Mouse (Mus musculus) T-helper 2 cell (primary cell): Measurements from ENCODE around the gene Znrf2.

Source experiments
- in situ Hi-C: fragments of 300-600 bp; cut with MboI, MseI; formaldehyde crosslinking; loops from one replicate; pipeline ENCODE4 v1.15.1; 2025; ENCODE audit warnings: high pct_unique_total_duplicates

Gene Znrf2

DNA sequence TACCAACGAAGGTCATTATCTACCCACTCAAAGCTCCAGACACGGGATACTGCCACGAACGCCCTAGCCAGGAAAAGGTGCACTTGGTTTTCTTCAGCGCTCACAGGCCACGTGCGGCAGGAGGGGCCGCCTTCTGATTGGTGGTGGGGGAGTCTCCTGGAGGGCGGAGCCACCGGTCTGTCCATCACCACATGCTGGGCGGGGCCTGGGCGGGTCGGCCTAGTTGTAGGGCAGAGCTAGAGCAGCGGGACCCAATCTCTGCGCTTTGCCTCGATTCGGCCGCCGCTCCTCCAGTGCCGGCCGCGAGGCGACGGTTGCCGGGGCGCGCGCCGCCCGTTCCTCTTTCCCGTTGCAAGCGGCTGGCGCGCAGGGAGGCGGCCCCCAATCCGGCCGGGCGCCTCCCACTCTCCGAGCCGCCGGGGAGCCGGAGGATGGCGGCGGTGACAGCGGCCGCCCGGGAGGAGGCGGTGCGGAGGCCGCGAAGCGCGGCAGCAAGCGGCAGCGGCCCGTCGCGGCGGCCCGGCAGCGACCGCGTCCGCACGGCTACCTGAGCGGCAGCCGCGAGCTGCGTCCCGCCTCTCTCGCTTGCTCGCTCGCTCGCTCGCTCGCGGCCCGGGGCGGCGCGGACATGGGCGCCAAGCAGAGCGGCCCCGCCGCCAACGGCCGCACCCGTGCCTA, at the start of gene Znrf2:
Znrf2 (plus strand) TSS at position 529 of the 678 bp plus-strand sequence.
- in situ Hi-C loops, result no loop called here

GRCm38 (mm10) chr6:54767746-54768145, 49.0 kb upstream of the Znrf2 start:
- in situ Hi-C loops, result no loop called here

GRCm38 (mm10) chr6:54770766-54771165, 46.0 kb upstream of the Znrf2 start:
- in situ Hi-C loops, result no loop called here

DNA sequence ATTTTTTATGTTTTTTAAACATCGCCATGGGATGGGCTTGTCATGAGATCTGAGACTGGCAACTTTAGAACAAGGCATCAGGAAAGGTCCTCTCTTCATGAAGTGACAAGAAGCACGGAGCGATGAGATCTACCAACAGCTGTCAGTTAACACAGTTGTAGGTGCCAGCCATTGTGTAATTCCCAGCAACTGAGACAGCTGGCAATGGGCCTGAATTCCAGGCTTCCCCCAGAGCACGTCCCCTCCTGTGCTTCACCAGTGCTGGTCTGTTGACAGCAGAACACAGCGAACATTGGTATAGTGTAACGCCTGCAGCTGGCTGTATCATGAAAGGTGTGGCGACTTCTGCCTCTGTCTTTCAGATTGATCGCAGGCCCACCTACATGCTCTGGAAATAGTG, 45.5 kb upstream of the Znrf2 start:
- in situ Hi-C loops, result no loop called here

GRCm38 (mm10) chr6:54772078-54772477, 44.6 kb upstream of the Znrf2 start:
- in situ Hi-C loops, result no loop called here

DNA sequence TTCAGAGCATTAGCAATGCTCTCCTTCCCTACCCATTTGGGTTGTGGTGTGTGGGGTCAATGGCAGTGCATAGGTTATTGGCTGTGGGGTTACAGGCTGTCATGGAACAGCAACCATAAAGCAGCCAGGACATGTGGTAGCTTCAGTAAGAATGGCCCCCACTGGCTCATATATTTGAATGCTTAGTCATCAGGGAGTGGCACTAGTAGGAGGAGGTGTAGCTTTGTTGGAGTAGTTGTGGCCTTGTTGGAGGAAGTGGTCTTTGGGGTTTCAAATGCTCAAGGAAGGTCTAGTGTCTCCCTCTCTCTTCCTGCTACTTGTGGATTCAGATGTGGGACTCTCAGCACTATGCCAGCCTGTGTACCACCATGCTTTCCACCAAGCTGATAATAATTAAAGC, 41.0 kb upstream of the Znrf2 start:
- in situ Hi-C loops, result no loop called here

GRCm38 (mm10) chr6:54777661-54778060, 39.1 kb upstream of the Znrf2 start:
- in situ Hi-C loops, result no loop called here

- in situ Hi-C loops, result no loop called here
These were observed 36.7 kb upstream of the Znrf2 start for GRCm38 (mm10) chr6:54779968-54780367.

- in situ Hi-C loops, result no loop called here
These were observed 36.0 kb upstream of the Znrf2 start for GRCm38 (mm10) chr6:54780569-54781304.

- in situ Hi-C loops, result no loop called here
These were observed 34.8 kb upstream of the Znrf2 start for GRCm38 (mm10) chr6:54781881-54782280.

DNA sequence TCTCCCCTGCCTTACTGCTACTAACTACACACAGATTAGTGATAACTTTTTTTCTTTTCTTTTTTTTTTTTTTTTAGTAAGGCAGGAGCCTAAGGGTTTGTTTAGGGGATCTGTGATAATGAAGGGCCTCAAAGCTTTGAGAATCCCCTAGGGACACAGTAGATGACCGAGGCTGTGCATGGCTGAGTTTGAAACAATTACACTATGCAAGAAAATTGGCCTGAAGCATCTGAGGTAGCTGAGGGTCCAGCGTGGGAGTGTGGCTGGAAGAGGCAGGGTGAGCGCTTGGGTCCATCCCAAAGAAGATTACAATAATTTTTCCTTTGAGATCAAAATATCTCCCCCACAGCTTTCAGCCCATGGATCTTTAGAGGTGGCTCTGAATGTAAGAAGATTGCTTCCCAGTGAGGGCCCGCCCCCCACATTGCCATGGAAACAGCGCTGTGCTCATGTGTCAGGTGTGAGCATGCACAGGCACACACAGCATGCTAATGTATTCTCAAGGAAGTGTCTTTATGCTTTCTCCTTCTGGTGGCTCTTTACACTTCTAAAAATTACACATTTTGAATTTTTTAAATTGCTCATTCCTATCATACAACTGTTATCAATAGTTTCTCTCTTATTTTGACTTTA, 31.5 kb upstream of the Znrf2 start:
- in situ Hi-C loops, result no loop called here

- in situ Hi-C loops, result no loop called here
These were observed 29.9 kb upstream of the Znrf2 start for GRCm38 (mm10) chr6:54786766-54787165.

DNA sequence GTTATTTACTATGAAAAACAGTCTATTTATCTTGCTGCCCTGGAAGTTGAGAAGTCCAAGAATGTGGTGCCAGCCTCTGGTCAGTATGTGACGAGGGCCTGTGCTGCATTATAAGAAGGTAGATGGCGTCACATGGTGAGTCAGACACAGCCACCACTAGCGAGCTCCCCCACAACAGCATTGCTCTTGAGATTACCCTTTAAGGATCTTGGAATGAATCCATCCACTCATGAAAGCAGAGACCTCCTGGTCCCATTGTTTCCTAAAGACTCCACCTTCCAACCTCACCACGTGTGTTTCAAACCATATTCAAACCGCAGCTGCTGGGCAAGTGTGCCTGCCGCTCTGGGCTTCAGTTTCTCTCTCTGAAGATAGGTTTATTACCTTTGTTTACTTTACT, 28.2 kb upstream of the Znrf2 start:
- in situ Hi-C loops, result no loop called here

DNA sequence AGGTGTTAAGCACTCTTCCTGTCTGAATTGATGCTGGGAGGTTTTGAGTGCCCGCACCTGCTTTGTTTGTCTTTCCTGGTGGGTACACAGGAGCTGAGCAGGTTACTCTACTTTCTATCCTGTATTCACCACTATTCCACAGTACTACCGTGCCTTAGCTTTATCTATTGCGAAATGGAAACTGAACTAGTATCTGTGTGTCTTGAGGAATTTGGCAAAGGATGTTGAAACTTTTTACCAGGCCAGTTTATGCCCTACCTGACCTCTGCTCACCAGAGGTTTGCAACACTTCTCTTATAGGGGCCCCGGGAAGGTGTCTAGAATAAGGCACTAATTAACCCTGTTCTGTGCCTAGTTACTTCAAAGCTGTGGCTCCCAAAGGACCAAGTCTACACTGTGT, 27.6 kb upstream of the Znrf2 start:
- in situ Hi-C loops, result no loop called here

- in situ Hi-C loops, result no loop called here
These were observed 26.6 kb upstream of the Znrf2 start for GRCm38 (mm10) chr6:54790071-54790470.

DNA sequence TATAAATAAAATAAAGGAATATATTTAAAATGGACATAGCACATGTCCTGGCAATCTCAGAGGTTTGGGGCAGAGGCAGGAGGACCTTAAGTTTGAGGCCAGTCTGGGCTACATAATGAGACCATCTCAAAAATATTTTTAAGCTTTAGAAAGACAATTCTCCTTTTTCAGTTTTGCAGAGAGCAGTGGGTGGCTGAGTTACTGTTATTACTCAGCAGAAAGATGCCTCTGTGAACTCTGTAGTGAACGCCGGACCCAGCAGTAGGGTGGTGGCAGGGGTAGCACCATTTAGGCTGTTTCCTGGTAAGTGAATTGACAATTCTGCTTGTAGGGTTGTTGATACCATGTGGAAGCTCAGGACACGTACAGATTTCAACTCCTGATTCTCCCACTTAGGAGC, 22.9 kb upstream of the Znrf2 start:
- in situ Hi-C loops, result no loop called here

DNA sequence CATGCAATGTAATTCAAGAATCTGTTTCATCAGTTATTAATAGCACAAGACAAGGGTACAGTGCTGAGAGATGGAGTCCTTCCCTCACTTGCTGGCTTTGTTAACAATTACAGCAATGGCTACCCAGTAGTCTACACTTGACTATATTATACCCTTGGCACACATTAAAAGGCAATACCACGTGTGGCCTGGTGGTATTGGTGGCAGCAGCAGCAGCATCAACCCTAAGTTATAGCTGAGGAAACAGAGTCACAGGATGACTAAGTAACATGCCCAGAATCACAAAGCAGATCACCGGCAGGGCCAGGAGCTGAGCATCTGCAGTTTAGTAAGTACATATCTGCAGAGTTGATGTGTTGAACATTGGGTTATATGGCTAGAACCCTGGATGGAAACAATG, 22.3 kb upstream of the Znrf2 start:
- in situ Hi-C loops, result no loop called here

DNA sequence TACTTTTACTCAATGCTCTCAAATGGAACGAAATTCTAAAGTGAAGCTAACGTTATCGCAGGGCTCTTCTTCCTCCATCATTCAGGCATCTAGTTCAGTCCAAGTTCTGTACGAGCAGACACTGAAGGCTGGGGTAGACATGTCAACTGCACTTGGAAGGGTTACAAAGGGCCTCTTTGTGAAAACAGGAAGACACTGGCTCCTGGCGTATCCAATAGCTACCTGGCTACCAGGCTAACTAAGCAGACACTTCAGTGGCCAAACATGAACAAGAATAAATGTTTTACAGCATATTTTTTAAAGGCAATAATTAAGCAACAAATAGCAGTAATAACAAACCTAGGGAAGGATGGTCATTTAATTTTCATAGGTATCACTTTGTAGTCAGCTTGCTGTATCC, 21.7 kb upstream of the Znrf2 start:
- in situ Hi-C loops, result no loop called here

GRCm38 (mm10) chr6:54795971-54796370, 20.7 kb upstream of the Znrf2 start:
- in situ Hi-C loops, result no loop called here

- in situ Hi-C loops, result loop anchor here (5.0 kb wide), 1 partner anchor 40 kb away; no protein-coding TSS in a partner anchor
These were observed 14.4 kb upstream of the Znrf2 start for GRCm38 (mm10) chr6:54802348-54802747.

DNA sequence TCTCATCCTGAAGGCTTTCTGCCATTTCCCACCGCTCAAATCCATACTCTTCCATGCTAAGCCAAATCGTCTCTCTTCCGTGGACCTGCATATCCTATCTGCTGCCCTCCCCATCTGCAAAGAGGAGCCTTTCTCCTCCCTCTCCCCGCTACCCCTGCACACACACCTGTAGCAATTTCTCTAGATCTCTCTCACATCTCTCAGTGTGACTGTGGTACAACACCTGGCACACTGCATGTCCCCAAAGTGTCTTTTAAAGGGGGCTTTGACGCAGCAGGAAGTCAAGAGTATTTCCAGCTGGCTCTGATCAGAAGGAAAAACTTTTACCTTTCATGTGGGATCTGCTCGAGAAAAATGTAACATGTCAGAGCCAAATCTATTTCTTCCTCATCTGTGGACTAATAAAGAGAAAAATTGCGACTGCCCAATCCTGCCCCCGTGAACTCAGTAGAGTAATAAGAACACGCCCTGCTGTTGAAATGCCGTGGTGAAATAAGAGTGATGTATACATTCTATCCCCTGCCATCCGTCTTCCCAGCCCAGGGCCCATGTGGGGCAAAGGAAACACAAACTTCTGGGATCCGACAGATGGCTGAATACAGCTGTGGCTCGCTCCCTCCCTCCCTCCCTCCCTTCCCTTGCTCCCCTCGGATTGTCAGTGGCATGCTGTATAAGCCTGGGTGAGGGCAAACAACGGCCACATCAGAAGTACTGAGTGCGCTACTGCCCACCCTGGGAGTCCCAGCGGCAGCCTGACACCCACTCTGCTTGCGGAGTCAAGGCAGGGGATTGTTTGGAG, 12.5 kb upstream of the Znrf2 start:
- in situ Hi-C loops, result loop anchor here (5.0 kb wide), 1 partner anchor 42 kb away; no protein-coding TSS in a partner anchor

DNA sequence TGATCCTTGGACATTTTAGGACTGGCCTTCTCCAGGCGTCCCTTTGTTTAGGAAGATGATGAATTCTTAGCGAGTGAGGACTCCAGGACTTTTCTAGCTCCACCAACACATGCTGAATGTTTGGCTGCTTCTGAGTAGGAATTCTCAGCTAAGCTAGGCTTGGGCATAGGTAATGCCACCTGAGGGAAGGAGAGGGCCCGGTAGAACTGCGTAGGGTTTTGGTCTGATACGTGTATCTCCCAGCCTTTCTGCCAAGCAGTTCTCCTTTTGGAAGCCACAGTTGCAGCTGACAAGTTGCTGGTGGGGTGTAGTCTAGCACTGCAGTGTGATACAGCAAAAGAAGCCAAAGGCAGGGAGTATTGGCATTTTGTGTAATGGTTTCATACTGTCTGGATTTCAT, 10.9 kb upstream of the Znrf2 start:
- in situ Hi-C loops, result no loop called here
